22 mouse cellular contexts compared by ENCODE assay signal in the genomic region with DNA sequence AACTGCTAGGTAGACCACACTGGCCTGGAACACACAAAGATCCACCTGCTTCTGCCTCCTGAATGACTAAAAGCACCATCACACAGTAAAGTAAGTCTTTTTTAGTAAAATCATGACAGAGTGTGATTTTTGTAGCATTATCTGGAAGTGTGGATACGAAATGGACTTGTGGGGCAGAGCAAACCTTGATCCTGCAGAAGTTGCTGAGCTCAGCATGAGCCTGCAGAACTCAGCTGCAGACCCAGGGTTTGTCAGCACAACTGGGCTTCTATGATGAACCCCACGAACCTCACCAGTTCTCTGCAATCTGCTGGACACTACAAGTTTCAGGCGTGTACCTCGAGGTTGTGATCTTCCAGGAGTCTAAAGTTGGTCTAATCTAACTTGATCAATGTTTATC. TPM values are rescaled to one million over a fixed set of nuclear protein-coding genes. Genes with fewer than 3 reads are reported as not detected.
DNase-seq lines count a peak whose midpoint lies in the region; ATAC-seq and TF ChIP-seq lines count a peak whose summit lies in the region.
"Had no signal": no experiment of that assay in that cellular context is flagged by ENCODE, and none has a peak within 500 bp of the region (broad histone marks: within the 10 kb centered on the region; RNA-seq: fewer than 3 reads in every experiment).

No protein-coding gene starts in this region.

- H3K27me3 ChIP-seq in heart, adult 2 months (ENCODE audit: control insufficient read depth, insufficient read depth, low read length) = no peaks in the 10 kb centered on the region
- H3K27me3 ChIP-seq in lung, embryonic 16.5 days (ENCODE audit: control insufficient read depth, insufficient read depth, low read depth, low read length) = no peaks in the 10 kb centered on the region
- no peaks in the 10 kb centered on the region for H3K27me3 ChIP-seq in liver, embryonic 12.5 days (replicated peaks)
- H3K27me3 ChIP-seq in hindbrain, embryonic 10.5 days (ENCODE audit: insufficient read depth, poor library complexity, severe bottlenecking) = no peaks in the 10 kb centered on the region
- H3K27me3 ChIP-seq in hindbrain, embryonic 14.5 days (ENCODE audit: control insufficient read depth, insufficient read depth, low read length) = no peaks in the 10 kb centered on the region
- H3K27me3 ChIP-seq: limb, embryonic 15.5 days; midbrain, embryonic 12.5 days had no signal

- H3K4me1 ChIP-seq in heart, adult 2 months (ENCODE audit: control insufficient read depth, insufficient read depth, low read length) = peaks cover 17% of the 10 kb centered on the region
- peaks cover 28% of the 10 kb centered on the region for H3K4me1 ChIP-seq in lung, embryonic 16.5 days (replicated peaks; ENCODE audit: control insufficient read depth, insufficient read depth, low read length)
- peaks cover 55% of the 10 kb centered on the region for H3K4me1 ChIP-seq in liver, embryonic 12.5 days
- H3K4me1 ChIP-seq in hindbrain, embryonic 10.5 days (replicated peaks) = peaks cover 6% of the 10 kb centered on the region
- H3K4me1 ChIP-seq in hindbrain, embryonic 14.5 days (replicated peaks; ENCODE audit: control insufficient read depth, insufficient read depth, low read length) = no peaks in the 10 kb centered on the region
- H3K4me1 ChIP-seq: limb, embryonic 15.5 days; midbrain, embryonic 12.5 days had no signal

- no peaks in the 10 kb centered on the region for H3K9me3 ChIP-seq in lung, embryonic 16.5 days (ENCODE audit: control insufficient read depth, low read length)
- H3K9me3 ChIP-seq in liver, embryonic 12.5 days (replicated peaks) = no peaks in the 10 kb centered on the region
- no peaks in the 10 kb centered on the region for H3K9me3 ChIP-seq in hindbrain, embryonic 10.5 days
- no peaks in the 10 kb centered on the region for H3K9me3 ChIP-seq in hindbrain, embryonic 14.5 days (ENCODE audit: control insufficient read depth, low read length)
- H3K9me3 ChIP-seq: embryonic facial prominence, embryonic 10.5 days; forebrain, embryonic 10.5 days; heart, embryonic 10.5 days; limb, embryonic 15.5 days; midbrain, embryonic 12.5 days had no signal

- DNase-seq in heart, adult 2 months = no peak
- DNase-seq in heart, adult 9 months (ENCODE audit: low spot score in 2 of 2) = no peak
- DNase-seq in lung, postnatal 25 days (ENCODE audit: low spot score) = no peak
- DNase-seq in hindbrain, embryonic 10.5 days (ENCODE audit: low spot score) = no peak
- DNase-seq in hindbrain, embryonic 14.5 days (ENCODE audit: low spot score) = no peak
- DNase-seq: adrenal gland, postnatal 25 days; cerebellum, adult 11-12 months; cerebellum, postnatal 10 days; forebrain, postnatal 0 days; gastrocnemius, postnatal 36 days; kidney, adult 18-20 months; kidney, postnatal 10 days; thymus, postnatal 25 days had no signal

- H3K4me2 ChIP-seq in lung, embryonic 16.5 days (ENCODE audit: low read depth, low read length) = no peak overlapping the region
- H3K4me2 ChIP-seq in liver, embryonic 12.5 days = no peak overlapping the region
- H3K4me2 ChIP-seq in hindbrain, embryonic 14.5 days (replicated peaks) = no peak overlapping the region
- H3K4me2 ChIP-seq: limb, embryonic 15.5 days; midbrain, embryonic 12.5 days had no signal

- TF ChIP-seq CTCF in heart, adult 2 months (IDR thresholded peaks at IDR 0.05) = no peak

- no peak for TF ChIP-seq EP300 in heart, adult 2 months (IDR thresholded peaks at IDR 0.05; ENCODE audit: insufficient read depth, low read depth, low read length)

- H3K4me3 ChIP-seq in heart, adult 2 months = no peak overlapping the region
- H3K4me3 ChIP-seq in lung, embryonic 16.5 days (ENCODE audit: low read length) = no peak overlapping the region
- no peak overlapping the region for H3K4me3 ChIP-seq in liver, embryonic 12.5 days
- no peak overlapping the region for H3K4me3 ChIP-seq in macrophage (ENCODE audit: inconsistent target)
- no peak overlapping the region for H3K4me3 ChIP-seq in hindbrain, embryonic 10.5 days
- no peak overlapping the region for H3K4me3 ChIP-seq in hindbrain, embryonic 14.5 days (replicated peaks; ENCODE audit: low read length)
- H3K4me3 ChIP-seq: embryonic facial prominence, embryonic 10.5 days; forebrain, embryonic 10.5 days; heart, embryonic 10.5 days; limb, embryonic 15.5 days; midbrain, embryonic 12.5 days had no signal

- peaks cover 6% of the 10 kb centered on the region; the same call in 1 of the 2 replicates for H3K36me3 ChIP-seq in heart, adult 2 months (ENCODE audit: control insufficient read depth, insufficient read depth, low read length)
- H3K36me3 ChIP-seq in lung, embryonic 16.5 days (ENCODE audit: control insufficient read depth, insufficient read depth, low read length) = no peaks in the 10 kb centered on the region
- H3K36me3 ChIP-seq in liver, embryonic 12.5 days = no peaks in the 10 kb centered on the region
- no peaks in the 10 kb centered on the region for H3K36me3 ChIP-seq in macrophage (ENCODE audit: inconsistent target)
- H3K36me3 ChIP-seq in hindbrain, embryonic 10.5 days = no peaks in the 10 kb centered on the region
- no peaks in the 10 kb centered on the region for H3K36me3 ChIP-seq in hindbrain, embryonic 14.5 days (replicated peaks; ENCODE audit: control insufficient read depth, insufficient read depth)
- H3K36me3 ChIP-seq: embryonic facial prominence, embryonic 10.5 days; forebrain, embryonic 10.5 days; heart, embryonic 10.5 days; limb, embryonic 15.5 days; midbrain, embryonic 12.5 days had no signal

- intact Hi-C loops in heart, adult 2 months (cut with DNase I) = no loop called here

- 68% methylated on average over 4 of the region's 4 CpGs for WGBS in heart, adult 2 months
- 73% methylated on average over 4 of the region's 4 CpGs for WGBS in lung, embryonic 16.5 days
- 55% methylated on average over 4 of the region's 4 CpGs for WGBS in liver, embryonic 12.5 days (ENCODE audit: insufficient replicate concordance)
- WGBS in macrophage (ENCODE audit: missing documents) = 24% methylated on average over 4 of the region's 4 CpGs
- WGBS in hindbrain, embryonic 10.5 days = 90% methylated on average over 4 of the region's 4 CpGs
- WGBS in hindbrain, embryonic 14.5 days = 93% methylated on average over 4 of the region's 4 CpGs

- 0 out of 2 replicates have a peak, but pooled peaks cover 2% of the 10 kb centered on the region for H3K79me2 ChIP-seq in heart, adult 2 months (replicated peaks; ENCODE audit: control insufficient read depth, insufficient read depth, low read length)
- peaks cover 91% of the 10 kb centered on the region for H3K79me2 ChIP-seq in macrophage (ENCODE audit: inconsistent target)

- H3K9ac ChIP-seq in heart, adult 2 months (ENCODE audit: low read depth, low read length) = no peak overlapping the region
- no peak overlapping the region for H3K9ac ChIP-seq in lung, embryonic 16.5 days (ENCODE audit: low read length)
- H3K9ac ChIP-seq in liver, embryonic 12.5 days = no peak overlapping the region
- H3K9ac ChIP-seq in hindbrain, embryonic 14.5 days = no peak overlapping the region
- H3K9ac ChIP-seq: forebrain, postnatal 0 days; limb, embryonic 15.5 days; midbrain, embryonic 12.5 days had no signal

- no peak for TF ChIP-seq POLR2A in heart, adult 2 months (IDR thresholded peaks at IDR 0.05; ENCODE audit: insufficient read depth, low read depth, low read length)

- ATAC-seq in lung, embryonic 16.5 days (ENCODE audit: low read depth) = no peak
- ATAC-seq in liver, embryonic 12.5 days = 0 out of 2 replicates have a peak, but pooled peaks have one; percentile 15
- no peak for ATAC-seq in hindbrain, embryonic 14.5 days (ENCODE audit: low FRiP score)
- ATAC-seq: forebrain, postnatal 0 days; lung, postnatal 0 days had no signal

- H3K27ac ChIP-seq in heart, adult 2 months = peak overlapping the region; percentile 40
- H3K27ac ChIP-seq in lung, embryonic 16.5 days (ENCODE audit: low read length) = peak overlapping the region; percentile 28; the same call in 1 of the 2 replicates
- peak overlapping the region; percentile 8; the same call in 1 of the 2 replicates for H3K27ac ChIP-seq in liver, embryonic 12.5 days
- H3K27ac ChIP-seq in macrophage = peak overlapping the region; percentile 96
- no peak overlapping the region for H3K27ac ChIP-seq in hindbrain, embryonic 10.5 days
- no peak overlapping the region for H3K27ac ChIP-seq in hindbrain, embryonic 14.5 days
- H3K27ac ChIP-seq: embryonic facial prominence, embryonic 10.5 days; forebrain, embryonic 10.5 days; heart, embryonic 10.5 days; limb, embryonic 15.5 days; midbrain, embryonic 12.5 days had no signal

RNA-seq across cellular contexts. Expression of gene Elmo1, which starts 37.7 kb away (rescaled TPM):
- total RNA-seq in heart, adult 2 months (2021) = 1 to 10 TPM; 7.1 to 9.1 TPM
- polyA plus RNA-seq in heart, adult 2 months (2012; rRNA removed) = 7.0 and 11.2 TPM in 2 replicates
- 43.9 and 44.3 TPM in 2 replicates for polyA plus RNA-seq in lung, embryonic 16.5 days (2015; fragmentation: Nextera tagmentation; extraction: Ambion mirVana)
- polyA plus RNA-seq in liver, embryonic 12.5 days (2016; fragmentation: Nextera tagmentation; extraction: Ambion mirVana) = 6.2 and 6.7 TPM in 2 replicates
- 100 to 1,000 TPM; 288 to 518 (median 336) TPM for total RNA-seq in macrophage (2018; cell fraction: chromatin; rRNA removed)
- 10 to 100 TPM; 26.3 to 39.5 (median 30.3) TPM for total RNA-seq in macrophage (2018; cell fraction: cytosol; rRNA removed)
- 100 to 1,000 TPM in 22 of 26 experiments, 10 to 100 TPM in 4; 95.7 to 372 (median 152) TPM for total RNA-seq in macrophage (2018; cell fraction: nucleus; rRNA removed)
- 20.9 to 48.4 TPM (median 31.3 TPM) in 3 replicates for polyA plus RNA-seq in macrophage (2018)
- polyA plus RNA-seq in hindbrain, embryonic 10.5 days (2016; fragmentation: Nextera tagmentation; extraction: Ambion mirVana) = 12.5 and 19.2 TPM in 2 replicates
- polyA plus RNA-seq in hindbrain, embryonic 14.5 days (2014; fragmentation: Nextera tagmentation; extraction: Ambion mirVana) = 41.9 and 50.6 TPM in 2 replicates

Comparison
In these comparisons a context has a peak if more than half of its experiments do, and no peak if none do; other contexts are left out.
1. H3K27ac ChIP-seq: peak in heart, adult 2 months (single experiment), lung, embryonic 16.5 days (single experiment), liver, embryonic 12.5 days (single experiment) and macrophage (single experiment); none in hindbrain, embryonic 10.5 days (single experiment) and hindbrain, embryonic 14.5 days (single experiment).